Mouse (Mus musculus): ENCODE results near the gene Nemf. TPM values are rescaled to one million over a fixed set of nuclear protein-coding genes. Genes with fewer than 3 reads are reported as not detected.

The Nemf gene
- polyA plus RNA-seq, 1 experiment = 52.9 TPM

DNA sequence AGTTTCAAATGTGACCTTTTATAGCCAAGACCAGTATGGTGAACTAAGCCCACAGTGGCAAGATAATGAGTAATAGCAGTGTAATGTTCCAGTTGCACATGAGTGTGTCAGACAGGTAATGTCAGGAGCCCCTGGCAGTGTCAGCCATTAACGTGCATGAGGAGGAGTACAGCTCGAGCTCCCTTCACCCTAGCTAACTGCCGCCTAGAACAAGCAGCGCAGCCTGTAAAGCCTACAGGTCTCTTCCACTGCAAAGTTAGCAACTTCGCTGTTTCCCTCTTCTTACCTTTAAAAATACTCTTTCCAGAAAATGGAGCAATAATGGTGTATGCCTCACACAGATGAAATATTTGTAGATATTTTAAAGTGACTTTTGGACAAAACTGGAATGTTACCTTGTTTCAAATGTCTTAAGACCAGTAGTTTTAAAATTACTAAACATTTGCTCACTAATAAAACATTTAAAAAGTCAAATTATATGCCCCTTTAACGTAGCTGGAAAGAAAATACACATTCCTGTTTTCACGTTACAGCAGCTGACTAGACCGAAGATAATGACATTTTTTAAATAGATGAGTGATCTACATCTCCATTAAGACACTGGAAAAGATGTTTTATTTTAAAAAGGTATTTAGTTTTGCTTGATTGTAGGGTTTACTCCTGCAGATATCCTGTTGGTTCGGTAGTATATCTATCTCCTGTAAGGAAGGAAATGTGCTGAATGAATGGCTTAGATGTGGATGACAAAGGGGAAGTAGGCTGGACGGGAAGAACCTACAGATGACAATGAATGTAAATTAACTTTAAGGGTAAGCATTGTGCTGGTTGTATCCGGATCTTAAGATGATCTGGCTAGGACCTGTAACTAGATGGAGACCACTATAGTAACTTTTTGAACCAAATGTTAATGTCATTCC is 17.1 kb upstream of the Nemf start:
- no peak for TF ChIP-seq CTCF (IDR thresholded peaks at IDR 0.05; ENCODE audit: low read depth, low read length)
- TF ChIP-seq POLR2A (IDR thresholded peaks at IDR 0.05; ENCODE audit: borderline replicate concordance, low read depth, low read length) = no peak
- Histone ChIP-seq H3K4me1 (ENCODE audit: control insufficient read depth, insufficient read depth, low read length) (peaks cover 15% of the 10 kb centered on the region), H3K27ac (ENCODE audit: insufficient read depth, low read depth, low read length) (peak overlapping the region; percentile 89), H3K4me3 (ENCODE audit: insufficient read depth, low read length) (peak overlapping the region; percentile 90)

DNA sequence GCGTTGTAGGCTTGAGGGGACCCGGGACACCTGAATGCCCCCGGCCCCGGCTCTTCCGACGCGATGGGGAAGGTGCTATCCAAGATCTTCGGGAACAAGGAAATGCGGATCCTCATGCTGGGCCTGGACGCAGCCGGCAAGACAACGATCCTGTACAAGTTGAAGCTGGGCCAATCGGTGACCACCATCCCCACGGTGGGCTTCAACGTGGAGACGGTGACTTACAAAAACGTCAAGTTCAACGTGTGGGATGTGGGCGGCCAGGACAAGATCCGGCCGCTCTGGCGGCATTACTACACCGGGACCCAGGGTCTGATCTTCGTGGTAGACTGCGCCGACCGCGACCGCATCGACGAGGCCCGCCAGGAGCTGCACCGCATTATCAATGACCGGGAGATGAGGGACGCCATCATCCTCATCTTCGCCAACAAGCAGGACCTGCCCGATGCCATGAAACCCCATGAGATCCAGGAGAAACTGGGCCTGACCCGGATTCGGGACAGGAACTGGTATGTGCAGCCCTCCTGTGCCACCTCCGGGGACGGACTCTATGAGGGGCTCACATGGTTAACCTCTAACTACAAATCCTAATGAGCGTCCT is 15.9 kb upstream of the Nemf start:
- peaks cover 8% of the 10 kb centered on the region for H3K4me1 ChIP-seq (ENCODE audit: control insufficient read depth, insufficient read depth, low read length)
- peak overlapping the region; percentile 89 for H3K27ac ChIP-seq (ENCODE audit: insufficient read depth, low read depth, low read length)
- peak overlapping the region; percentile 90 for H3K4me3 ChIP-seq (ENCODE audit: insufficient read depth, low read length)
- TF ChIP-seq CTCF (IDR thresholded peaks at IDR 0.05; ENCODE audit: low read depth, low read length) (no peak), POLR2A (IDR thresholded peaks at IDR 0.05; ENCODE audit: borderline replicate concordance, low read depth, low read length) (no peak)

DNA sequence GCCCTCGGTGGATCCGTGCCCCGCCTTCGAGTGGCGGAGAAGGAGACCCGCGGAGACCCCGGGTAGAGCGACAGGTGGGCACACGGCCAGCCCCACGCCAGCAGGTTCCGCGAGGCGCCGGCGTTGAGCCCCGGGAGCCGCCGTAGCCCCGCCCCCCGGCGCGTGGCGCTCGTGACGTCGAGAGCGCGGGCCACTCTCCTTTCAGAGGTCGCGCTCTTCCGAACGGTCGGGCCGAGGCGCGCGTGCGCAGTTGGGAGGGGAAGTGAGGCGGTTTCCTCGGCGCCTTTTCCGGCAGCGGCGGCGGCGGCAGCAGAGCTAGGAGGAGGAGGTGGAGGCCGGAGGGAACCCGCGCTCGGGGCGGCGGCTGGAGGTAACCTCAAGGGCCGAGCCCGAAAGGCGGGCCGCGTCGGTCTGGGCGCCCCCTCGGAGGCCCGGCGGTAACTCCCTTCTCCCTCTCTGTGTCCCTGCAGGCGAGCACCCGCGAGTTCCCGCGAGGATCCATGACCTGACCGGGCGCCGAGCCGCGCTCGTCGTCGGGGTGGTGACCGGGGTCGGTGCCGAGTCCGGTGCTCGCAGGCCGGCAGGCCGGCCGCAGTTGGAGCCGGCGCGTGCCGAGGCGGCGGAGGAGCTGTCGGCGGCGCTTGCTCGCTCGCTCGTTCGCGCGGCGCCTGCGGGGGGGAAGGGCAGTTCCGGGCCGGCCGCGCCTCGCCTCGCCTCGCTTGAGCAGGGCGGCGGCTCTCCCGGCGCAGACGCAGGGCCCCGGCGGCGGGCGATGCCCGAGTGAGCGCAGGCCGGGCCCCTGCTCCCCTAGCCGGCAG is 15.1 kb upstream of the Nemf start, which contains the start of the genes Arf6 and Gm9887:
Arf6 (plus strand) TSS at position 297 of the 818 bp plus-strand sequence.
Gm9887 (minus strand) TSS at position 605 of the 818 bp plus-strand sequence.
- peak within 1 kb of the TSS; percentile 91 for H3K27ac ChIP-seq (ENCODE audit: insufficient read depth, low read depth, low read length)
- no peak for TF ChIP-seq CTCF (IDR thresholded peaks at IDR 0.05; ENCODE audit: low read depth, low read length)
- TF ChIP-seq POLR2A (IDR thresholded peaks at IDR 0.05; ENCODE audit: borderline replicate concordance, low read depth, low read length) = no peak
- peaks cover 10% of the 10 kb centered on the region for H3K4me1 ChIP-seq (ENCODE audit: control insufficient read depth, insufficient read depth, low read length)
- H3K4me3 ChIP-seq (ENCODE audit: insufficient read depth, low read length) = peak within 1 kb of the TSS; percentile 90

DNA sequence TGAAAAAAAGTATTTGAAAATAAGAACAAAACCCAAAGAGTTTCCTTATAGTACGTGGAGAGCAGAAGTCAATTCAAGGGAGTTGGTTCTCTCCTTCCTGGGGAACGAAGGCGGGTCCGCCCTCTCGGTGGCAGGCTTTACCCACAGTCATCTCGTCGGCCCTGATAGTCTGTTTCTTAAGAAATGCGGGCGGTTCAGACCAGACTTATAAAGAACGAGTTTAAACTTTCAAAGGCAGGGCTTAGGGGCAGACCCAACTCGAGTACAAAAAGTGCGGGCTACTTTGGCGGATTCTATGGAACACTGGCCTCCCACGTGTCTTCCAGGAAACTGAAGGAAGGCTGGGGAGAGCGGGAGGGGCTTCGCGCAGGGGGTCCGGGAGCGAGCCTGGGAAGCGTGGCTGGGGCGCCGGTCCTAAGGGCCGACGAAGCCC is 14.5 kb upstream of the Nemf start:
- peak overlapping the region; percentile 91 for H3K27ac ChIP-seq (ENCODE audit: insufficient read depth, low read depth, low read length)

DNA sequence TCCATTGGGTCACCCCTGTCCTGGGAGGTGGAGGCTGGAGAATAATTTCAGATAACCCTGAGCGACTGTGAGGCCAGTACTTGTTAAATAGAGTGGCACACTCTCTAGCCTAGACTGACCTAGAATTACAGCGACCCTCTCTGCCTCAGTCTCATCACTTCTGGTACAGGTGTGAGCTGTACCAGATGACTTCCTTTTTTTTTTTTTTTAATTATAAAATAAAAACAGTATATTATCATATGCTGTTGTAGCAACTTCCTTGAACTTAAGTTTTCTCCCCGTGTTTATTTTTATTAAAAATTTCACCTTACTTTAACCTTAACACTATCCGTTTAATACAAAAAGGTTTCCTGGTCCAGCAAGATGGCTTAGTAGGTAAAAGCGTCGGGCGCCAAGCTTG is 14.0 kb upstream of the Nemf start:
- peak overlapping the region; percentile 91 for H3K27ac ChIP-seq (ENCODE audit: insufficient read depth, low read depth, low read length)
- H3K4me1 ChIP-seq (ENCODE audit: control insufficient read depth, insufficient read depth, low read length) = peaks cover 9% of the 10 kb centered on the region
- TF ChIP-seq CTCF (IDR thresholded peaks at IDR 0.05; ENCODE audit: low read depth, low read length) = no peak
- no peak for TF ChIP-seq POLR2A (IDR thresholded peaks at IDR 0.05; ENCODE audit: borderline replicate concordance, low read depth, low read length)
- peak overlapping the region; percentile 81 for H3K4me3 ChIP-seq (ENCODE audit: insufficient read depth, low read length)

More for the DNA sequence above, 14.5 kb upstream of the Nemf start:
- H3K4me1 ChIP-seq (ENCODE audit: control insufficient read depth, insufficient read depth, low read length) = peaks cover 10% of the 10 kb centered on the region
- no peak for TF ChIP-seq POLR2A (IDR thresholded peaks at IDR 0.05; ENCODE audit: borderline replicate concordance, low read depth, low read length)
- TF ChIP-seq CTCF (IDR thresholded peaks at IDR 0.05; ENCODE audit: low read depth, low read length) = peak; percentile 23; the same call in 1 of the 2 replicates
- peak overlapping the region; percentile 81 for H3K4me3 ChIP-seq (ENCODE audit: insufficient read depth, low read length)

DNA sequence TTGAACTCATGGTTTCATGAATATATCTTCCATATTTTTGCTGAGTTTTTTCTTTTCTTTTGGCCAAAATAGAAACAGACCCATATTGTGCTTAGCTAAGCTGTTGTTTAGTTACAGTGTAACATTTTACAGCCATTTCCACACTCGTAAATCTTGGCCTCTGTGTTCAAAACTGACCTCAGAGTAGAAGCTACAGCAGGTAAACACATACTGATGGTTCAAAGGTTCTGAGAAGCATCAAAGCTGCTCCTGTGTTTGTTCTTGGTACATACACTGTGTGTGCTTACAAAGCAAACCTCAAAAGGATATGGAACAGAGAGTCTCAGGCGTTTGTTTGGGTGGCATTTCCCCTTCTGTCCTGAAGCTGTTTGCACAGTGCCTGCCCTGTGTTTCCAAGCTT is 10.6 kb upstream of the Nemf start:
- no peak overlapping the region for H3K27ac ChIP-seq (ENCODE audit: insufficient read depth, low read depth, low read length)
- TF ChIP-seq POLR2A (IDR thresholded peaks at IDR 0.05; ENCODE audit: borderline replicate concordance, low read depth, low read length) (no peak), CTCF (IDR thresholded peaks at IDR 0.05; ENCODE audit: low read depth, low read length) (no peak)

DNA sequence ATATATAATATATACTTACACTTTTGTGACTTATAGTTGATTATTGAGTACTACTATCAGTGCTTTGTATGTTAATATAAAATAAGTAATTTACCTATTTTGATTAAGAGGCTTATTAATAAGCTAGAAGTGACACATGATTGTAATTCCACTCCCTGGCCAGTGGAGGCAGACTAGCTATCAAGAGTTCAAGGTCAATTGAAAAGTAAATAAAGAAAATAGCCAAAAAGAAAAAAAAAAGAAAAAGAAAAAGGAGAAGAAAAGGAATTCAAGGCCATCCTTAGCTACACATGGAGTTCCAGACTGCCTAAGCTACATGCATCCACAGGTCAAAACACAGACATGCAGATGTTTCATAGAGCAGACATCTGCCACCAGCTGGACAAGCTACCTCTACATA is 9.5 kb upstream of the Nemf start:
- TF ChIP-seq CTCF (IDR thresholded peaks at IDR 0.05; ENCODE audit: low read depth, low read length) (no peak), POLR2A (IDR thresholded peaks at IDR 0.05; ENCODE audit: borderline replicate concordance, low read depth, low read length) (no peak)
- no peak overlapping the region for H3K27ac ChIP-seq (ENCODE audit: insufficient read depth, low read depth, low read length)
- no peak overlapping the region for H3K4me3 ChIP-seq (ENCODE audit: insufficient read depth, low read length)
- H3K4me1 ChIP-seq (ENCODE audit: control insufficient read depth, insufficient read depth, low read length) = peaks cover 22% of the 10 kb centered on the region

More for the DNA sequence above, 10.6 kb upstream of the Nemf start:
- peaks cover 18% of the 10 kb centered on the region for H3K4me1 ChIP-seq (ENCODE audit: control insufficient read depth, insufficient read depth, low read length)
- H3K4me3 ChIP-seq (ENCODE audit: insufficient read depth, low read length) = no peak overlapping the region

DNA sequence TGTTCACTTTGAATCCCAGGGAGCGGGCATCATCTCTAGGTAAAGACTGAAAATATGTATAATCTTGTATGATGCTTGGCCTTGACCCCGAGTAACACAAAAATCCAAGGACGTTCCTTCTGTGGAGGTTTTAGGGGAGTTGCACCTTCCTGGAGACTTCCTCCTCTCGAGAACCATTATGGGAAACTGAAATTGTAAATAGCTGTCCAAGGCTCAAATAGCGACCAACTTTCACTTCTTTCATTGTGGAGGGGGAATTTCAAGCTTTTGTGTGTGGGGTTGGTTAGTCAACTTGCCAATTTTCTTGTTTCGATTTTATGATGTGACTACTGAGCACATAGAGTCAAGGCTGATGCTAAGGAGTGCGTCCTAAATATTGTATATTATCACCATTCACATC is 8.8 kb upstream of the Nemf start:
- H3K27ac ChIP-seq (ENCODE audit: insufficient read depth, low read depth, low read length) = no peak overlapping the region

More for the DNA sequence above, 8.8 kb upstream of the Nemf start:
- Histone ChIP-seq H3K4me1 (ENCODE audit: control insufficient read depth, insufficient read depth, low read length) (peaks cover 21% of the 10 kb centered on the region), H3K4me3 (ENCODE audit: insufficient read depth, low read length) (no peak overlapping the region)
- TF ChIP-seq POLR2A (IDR thresholded peaks at IDR 0.05; ENCODE audit: borderline replicate concordance, low read depth, low read length) = no peak
- TF ChIP-seq CTCF (IDR thresholded peaks at IDR 0.05; ENCODE audit: low read depth, low read length) = no peak
